ENCODE assay signal across 28 mouse cellular contexts in genomic region chr9:97831216-97831615, GRCm38 (mm10).
DNase-seq lines count a peak whose midpoint lies in the region; ATAC-seq and TF ChIP-seq lines count a peak whose summit lies in the region.
"Had no signal": no experiment of that assay in that cellular context is flagged by ENCODE, and none has a peak within 500 bp of the region (broad histone marks: within the 10 kb centered on the region; RNA-seq: fewer than 3 reads in every experiment).

No protein-coding gene starts in this region.

- H3K4me1 ChIP-seq in heart, embryonic 11.5 days (ENCODE audit: control insufficient read depth, insufficient read depth, low read length), result peaks cover 19% of the 10 kb centered on the region
- no peaks in the 10 kb centered on the region for H3K4me1 ChIP-seq in midbrain, postnatal 0 days (ENCODE audit: insufficient read depth, low read length)
- peaks cover 12% of the 10 kb centered on the region; the same call in 1 of the 2 replicates for H3K4me1 ChIP-seq in midbrain, embryonic 13.5 days (replicated peaks)
- H3K4me1 ChIP-seq: embryonic facial prominence, embryonic 15.5 days had no signal

- no peak for ATAC-seq in heart, embryonic 11.5 days (replicated peaks; ENCODE audit: insufficient number of reproducible peaks, low FRiP score, low TSS enrichment)
- ATAC-seq in midbrain, postnatal 0 days (ENCODE audit: low FRiP score), result no peak; the same call in 1 of the 2 replicates
- ATAC-seq in midbrain, embryonic 13.5 days, result no peak
- ATAC-seq: forebrain, embryonic 14.5 days; intestine, postnatal 0 days; Patski had no signal

- no peak for TF ChIP-seq CTCF in midbrain, postnatal 0 days (IDR thresholded peaks at IDR 0.05)

- peak; percentile 2 for DNase-seq in adrenal gland, adult 8-10 months
- DNase-seq in adrenal gland, postnatal 25 days, result no peak
- DNase-seq in cerebellum, postnatal 14 days, result peak; percentile 76 to 77
- DNase-seq in cerebellum, adult 11 months, result no peak
- peak; percentile 30 for DNase-seq in heart, adult 11 months
- peak; percentile 67 for DNase-seq in midbrain, postnatal 0 days (ENCODE audit: low spot score)
- DNase-seq: B cell, adult 2 months; cerebellum, adult 18-20 months; cerebellum, adult 9-10 months; cerebellum, postnatal 36 days; embryo, embryonic 11 days; gastrocnemius, postnatal 10 days; gastrocnemius, postnatal 36 days; heart, postnatal 10 days; heart, postnatal 36 days; kidney, adult 2 months had no signal

- H3K9ac ChIP-seq in heart, embryonic 11.5 days (ENCODE audit: low read depth, low read length), result no peak overlapping the region
- no peak overlapping the region for H3K9ac ChIP-seq in midbrain, postnatal 0 days (replicated peaks; ENCODE audit: low read length, poor library complexity, severe bottlenecking)
- H3K9ac ChIP-seq in midbrain, embryonic 13.5 days (replicated peaks), result no peak overlapping the region
- H3K9ac ChIP-seq: embryonic facial prominence, embryonic 15.5 days; heart, embryonic 12.5 days; heart, embryonic 15.5 days; hindbrain, embryonic 14.5 days had no signal

- no peak overlapping the region for H3K27ac ChIP-seq in heart, embryonic 11.5 days (ENCODE audit: low read depth, low read length)
- no peak overlapping the region for H3K27ac ChIP-seq in midbrain, postnatal 0 days (ENCODE audit: low read depth, low read length)
- H3K27ac ChIP-seq in midbrain, embryonic 13.5 days, result no peak overlapping the region
- H3K27ac ChIP-seq: embryonic facial prominence, embryonic 15.5 days; heart, embryonic 15.5 days; hindbrain, embryonic 10.5 days; hindbrain, embryonic 14.5 days had no signal

- H3K27me3 ChIP-seq in heart, embryonic 11.5 days (ENCODE audit: control insufficient read depth, insufficient read depth, low read length), result no peaks in the 10 kb centered on the region
- H3K27me3 ChIP-seq in midbrain, postnatal 0 days (ENCODE audit: insufficient read depth, low read length), result no peaks in the 10 kb centered on the region
- no peaks in the 10 kb centered on the region for H3K27me3 ChIP-seq in midbrain, embryonic 13.5 days
- H3K27me3 ChIP-seq: CH12.LX; embryonic facial prominence, embryonic 15.5 days; heart, embryonic 12.5 days; heart, embryonic 15.5 days; Patski had no signal

- H3K9me3 ChIP-seq in heart, embryonic 11.5 days (replicated peaks; ENCODE audit: control insufficient read depth, low read length), result no peaks in the 10 kb centered on the region
- no peaks in the 10 kb centered on the region for H3K9me3 ChIP-seq in midbrain, postnatal 0 days (ENCODE audit: low read length)
- H3K9me3 ChIP-seq in midbrain, embryonic 13.5 days, result no peaks in the 10 kb centered on the region
- H3K9me3 ChIP-seq: embryonic facial prominence, embryonic 15.5 days; heart, embryonic 12.5 days; heart, embryonic 15.5 days; hindbrain, embryonic 10.5 days had no signal

- no peak overlapping the region for H3K4me3 ChIP-seq in heart, embryonic 11.5 days (ENCODE audit: low read depth, low read length)
- no peak overlapping the region for H3K4me3 ChIP-seq in midbrain, postnatal 0 days (ENCODE audit: low read depth, low read length)
- H3K4me3 ChIP-seq in midbrain, embryonic 13.5 days (replicated peaks), result no peak overlapping the region
- H3K4me3 ChIP-seq: embryonic facial prominence, embryonic 15.5 days; heart, embryonic 12.5 days; heart, embryonic 15.5 days; hindbrain, embryonic 10.5 days had no signal

- H3K36me3 ChIP-seq in heart, embryonic 11.5 days (ENCODE audit: control insufficient read depth, insufficient read depth, low read length), result no peaks in the 10 kb centered on the region
- no peaks in the 10 kb centered on the region for H3K36me3 ChIP-seq in midbrain, postnatal 0 days (ENCODE audit: insufficient read depth, low read length)
- no peaks in the 10 kb centered on the region for H3K36me3 ChIP-seq in midbrain, embryonic 13.5 days
- H3K36me3 ChIP-seq: embryonic facial prominence, embryonic 15.5 days; G1E; heart, embryonic 12.5 days; heart, embryonic 15.5 days; hindbrain, embryonic 10.5 days had no signal

- no peak overlapping the region for H3K4me2 ChIP-seq in heart, embryonic 11.5 days
- no peak overlapping the region for H3K4me2 ChIP-seq in midbrain, postnatal 0 days (ENCODE audit: low read depth, low read length, poor library complexity, severe bottlenecking)
- no peak overlapping the region for H3K4me2 ChIP-seq in midbrain, embryonic 13.5 days (replicated peaks)
- H3K4me2 ChIP-seq: embryonic facial prominence, embryonic 15.5 days; heart, embryonic 12.5 days; heart, embryonic 15.5 days; hindbrain, embryonic 14.5 days had no signal

- WGBS in heart, embryonic 11.5 days (ENCODE audit: insufficient replicate concordance), result 81% methylated on average over 3 of the region's 3 CpGs
- whole genome bisulfite sequencing in midbrain, postnatal 0 days, result 91% methylated on average over 3 of the region's 3 CpGs
- WGBS in midbrain, embryonic 13.5 days, result 94% methylated on average over 3 of the region's 3 CpGs

Comparison
In these comparisons a context has a peak if more than half of its experiments do, and no peak if none do; other contexts are left out.
1. DNase-seq: peak in adrenal gland, adult 8-10 months (single experiment), cerebellum, postnatal 14 days (2 of 2), heart, adult 11 months (single experiment) and midbrain, postnatal 0 days (single experiment); none in adrenal gland, postnatal 25 days (single experiment) and cerebellum, adult 11 months (single experiment).